In the genomic region with DNA sequence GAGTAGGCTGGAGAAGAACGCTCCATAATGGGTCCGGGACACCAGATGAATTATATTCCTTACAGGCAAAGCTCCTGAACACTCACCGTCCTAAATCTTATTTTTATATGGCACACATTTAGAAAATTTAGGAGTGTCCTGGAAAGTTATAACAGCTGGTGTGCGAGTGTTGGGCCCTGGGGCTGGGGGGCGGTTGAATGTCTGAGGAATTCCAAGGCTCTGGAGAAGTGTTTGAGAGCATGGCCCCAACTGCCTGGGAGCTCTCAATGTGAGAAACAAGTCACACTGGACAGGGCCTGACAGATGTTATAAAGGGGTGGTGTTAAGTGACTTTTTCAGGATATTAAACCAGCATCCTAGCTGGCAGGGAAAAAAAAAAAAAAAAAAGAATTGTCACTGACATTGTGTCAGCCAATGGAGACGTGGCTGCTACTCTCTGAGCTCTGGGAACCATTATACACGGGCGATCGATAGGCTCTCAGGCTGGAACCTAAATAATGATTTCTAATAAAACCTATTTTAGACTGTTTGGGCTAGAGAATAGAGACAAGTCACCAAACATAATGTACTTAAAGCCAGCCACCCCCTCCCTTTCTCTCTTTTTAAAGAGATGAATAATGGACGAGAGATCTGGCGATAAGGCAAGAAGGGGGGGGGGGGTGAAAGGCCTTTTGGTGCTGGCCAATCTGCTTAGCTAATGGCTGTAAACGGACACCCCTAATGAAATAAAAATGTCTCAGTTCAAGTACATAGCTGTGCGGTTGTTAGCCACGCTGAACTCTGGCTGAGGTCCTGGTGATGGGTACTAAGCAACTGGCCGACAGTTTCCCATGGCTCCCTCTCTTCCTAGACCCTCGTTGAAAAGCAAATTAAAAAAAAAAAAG, we compare ENCODE assay signal across 11 mouse cellular contexts.
DNase-seq lines count a peak whose midpoint lies in the region; ATAC-seq lines count a peak whose summit lies in the region.
"Had no signal": no experiment of that assay in that cellular context is flagged by ENCODE, and none has a peak within 500 bp of the region (broad histone marks: within the 10 kb centered on the region; RNA-seq: fewer than 3 reads in every experiment).

No protein-coding gene starts in this region.

- WGBS in lung, embryonic 15.5 days, result 34% methylated on average over 16 of the region's 16 CpGs
- 48% methylated on average over 16 of the region's 16 CpGs for WGBS in forebrain, embryonic 11.5 days
- WGBS in limb, embryonic 11.5 days, result 27% methylated on average over 16 of the region's 16 CpGs
- WGBS in neural tube, embryonic 12.5 days, result 38% methylated on average over 16 of the region's 16 CpGs

- peak; percentile 64; the same call in 1 of the 2 replicates for ATAC-seq in lung, embryonic 15.5 days (ENCODE audit: borderline replicate concordance, extremely low read depth, low FRiP score, low TSS enrichment)
- peak; percentile 61 for ATAC-seq in forebrain, embryonic 11.5 days (replicated peaks; ENCODE audit: low FRiP score)
- ATAC-seq in limb, embryonic 11.5 days (ENCODE audit: insufficient number of reproducible peaks, low FRiP score, low TSS enrichment, low read depth), result peak; percentile 85
- ATAC-seq in neural tube, embryonic 12.5 days (ENCODE audit: low FRiP score, low read depth), result peak; percentile 60; the same call in 1 of the 2 replicates
- ATAC-seq: inflammation-experienced regulatory T-cells, adult 6 months had no signal

- H3K9ac ChIP-seq in lung, embryonic 15.5 days, result no peak overlapping the region
- H3K9ac ChIP-seq in forebrain, embryonic 11.5 days (ENCODE audit: low read length), result no peak overlapping the region
- no peak overlapping the region; the same call in 1 of the 2 replicates for H3K9ac ChIP-seq in limb, embryonic 11.5 days (ENCODE audit: low read length)
- 0 out of 2 replicates have a peak overlapping the region, but pooled peaks have one; percentile 29 for H3K9ac ChIP-seq in neural tube, embryonic 12.5 days

- no peaks in the 10 kb centered on the region for H3K9me3 ChIP-seq in lung, embryonic 15.5 days
- H3K9me3 ChIP-seq in forebrain, embryonic 11.5 days (ENCODE audit: control insufficient read depth, low read length), result no peaks in the 10 kb centered on the region
- no peaks in the 10 kb centered on the region for H3K9me3 ChIP-seq in limb, embryonic 11.5 days (ENCODE audit: control insufficient read depth, low read length)
- no peaks in the 10 kb centered on the region for H3K9me3 ChIP-seq in neural tube, embryonic 12.5 days

- peaks cover 11% of the 10 kb centered on the region; the same call in 1 of the 2 replicates for H3K4me1 ChIP-seq in lung, embryonic 15.5 days
- peaks cover 2% of the 10 kb centered on the region; the same call in 1 of the 2 replicates for H3K4me1 ChIP-seq in forebrain, embryonic 11.5 days (replicated peaks; ENCODE audit: control insufficient read depth, insufficient read depth, low read length)
- peaks cover 16% of the 10 kb centered on the region for H3K4me1 ChIP-seq in limb, embryonic 11.5 days (ENCODE audit: control insufficient read depth, insufficient read depth, low read length)
- H3K4me1 ChIP-seq in neural tube, embryonic 12.5 days, result peaks cover 11% of the 10 kb centered on the region; the same call in 1 of the 2 replicates

- no peak for DNase-seq in lung, postnatal 10 days
- DNase-seq in forebrain, embryonic 11.5 days (ENCODE audit: low spot score), result no peak
- DNase-seq in limb, embryonic 11.5 days (ENCODE audit: low spot score), result peak; percentile 56
- no peak for DNase-seq in right cerebral cortex, postnatal 36 days (ENCODE audit: low spot score in 2 of 2)
- DNase-seq in left cerebral cortex, adult 18-20 months (ENCODE audit: low spot score in 2 of 2), result no peak
- DNase-seq in cerebellum, adult 18-20 months, result no peak
- DNase-seq: cerebellum, adult 11 months had no signal

- no peaks in the 10 kb centered on the region for H3K27me3 ChIP-seq in lung, embryonic 15.5 days
- no peaks in the 10 kb centered on the region for H3K27me3 ChIP-seq in forebrain, embryonic 11.5 days (ENCODE audit: control insufficient read depth, insufficient read depth, low read length)
- no peaks in the 10 kb centered on the region for H3K27me3 ChIP-seq in limb, embryonic 11.5 days (ENCODE audit: control insufficient read depth, insufficient read depth, low read length)
- H3K27me3 ChIP-seq in neural tube, embryonic 12.5 days (replicated peaks), result no peaks in the 10 kb centered on the region

- no peaks in the 10 kb centered on the region for H3K36me3 ChIP-seq in lung, embryonic 15.5 days
- H3K36me3 ChIP-seq in forebrain, embryonic 11.5 days (ENCODE audit: control insufficient read depth, insufficient read depth, low read length), result no peaks in the 10 kb centered on the region
- H3K36me3 ChIP-seq in limb, embryonic 11.5 days (ENCODE audit: control insufficient read depth, insufficient read depth, low read length), result no peaks in the 10 kb centered on the region
- H3K36me3 ChIP-seq in neural tube, embryonic 12.5 days, result no peaks in the 10 kb centered on the region

- H3K4me3 ChIP-seq in lung, embryonic 15.5 days, result no peak overlapping the region
- H3K4me3 ChIP-seq in forebrain, embryonic 11.5 days (ENCODE audit: low read depth, low read length), result no peak overlapping the region
- no peak overlapping the region for H3K4me3 ChIP-seq in limb, embryonic 11.5 days (ENCODE audit: low read depth, low read length)
- H3K4me3 ChIP-seq in neural tube, embryonic 12.5 days, result no peak overlapping the region

- H3K4me2 ChIP-seq in lung, embryonic 15.5 days, result peak overlapping the region; percentile 38
- peak overlapping the region; percentile 15; the same call in 1 of the 2 replicates for H3K4me2 ChIP-seq in forebrain, embryonic 11.5 days (ENCODE audit: low read depth, low read length, severe bottlenecking)
- H3K4me2 ChIP-seq in limb, embryonic 11.5 days (ENCODE audit: low read depth, severe bottlenecking), result peak overlapping the region; percentile 33
- H3K4me2 ChIP-seq in neural tube, embryonic 12.5 days (replicated peaks), result peak overlapping the region; percentile 48
- H3K4me2 ChIP-seq: liver, embryonic 11.5 days had no signal

- H3K27ac ChIP-seq in lung, embryonic 15.5 days, result no peak overlapping the region
- H3K27ac ChIP-seq in forebrain, embryonic 11.5 days (ENCODE audit: low read depth, low read length), result no peak overlapping the region
- no peak overlapping the region; the same call in 1 of the 2 replicates for H3K27ac ChIP-seq in limb, embryonic 11.5 days (replicated peaks; ENCODE audit: low read depth, low read length)
- no peak overlapping the region for H3K27ac ChIP-seq in neural tube, embryonic 12.5 days
